Mouse (Mus musculus): Measurements from ENCODE around the gene Gm20538. TPM values are rescaled to one million over a fixed set of nuclear protein-coding genes. Genes with fewer than 3 reads are reported as not detected.

Gm20538 gene
- polyA plus RNA-seq, 1 experiment, result not detected

DNA sequence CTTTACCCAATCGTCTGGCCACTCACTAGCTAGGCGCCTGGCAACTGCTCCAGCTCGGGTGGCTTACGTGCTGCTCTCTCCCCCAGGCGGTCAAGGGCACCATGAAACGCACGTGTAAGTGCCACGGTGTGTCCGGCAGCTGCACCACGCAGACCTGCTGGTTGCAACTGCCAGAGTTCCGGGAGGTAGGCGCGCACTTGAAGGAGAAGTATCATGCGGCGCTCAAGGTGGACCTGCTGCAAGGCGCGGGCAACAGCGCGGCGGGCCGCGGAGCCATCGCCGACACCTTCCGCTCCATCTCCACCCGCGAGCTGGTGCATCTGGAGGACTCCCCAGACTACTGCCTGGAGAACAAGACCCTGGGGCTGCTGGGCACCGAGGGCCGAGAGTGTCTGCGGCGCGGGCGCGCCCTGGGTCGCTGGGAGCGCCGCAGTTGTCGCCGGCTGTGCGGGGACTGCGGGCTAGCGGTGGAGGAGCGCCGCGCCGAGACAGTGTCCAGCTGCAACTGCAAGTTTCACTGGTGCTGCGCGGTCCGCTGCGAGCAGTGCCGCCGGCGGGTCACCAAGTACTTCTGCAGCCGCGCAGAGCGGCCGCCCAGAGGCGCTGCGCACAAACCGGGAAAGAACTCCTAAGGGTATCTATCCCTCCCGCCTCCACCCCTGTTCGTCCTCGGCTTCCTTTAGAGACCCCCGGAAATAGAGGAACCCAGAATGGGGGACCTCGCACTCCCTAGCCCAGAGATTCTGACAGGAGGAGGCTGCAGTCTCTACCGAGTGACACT lies 41.0 kb downstream of the Gm20538 start:
- Histone ChIP-seq H3K4me1 (ENCODE audit: control insufficient read depth, insufficient read depth, insufficient read length) (peaks cover 11% of the 10 kb centered on the region), H3K27me3 (ENCODE audit: control insufficient read depth, insufficient read depth, low read length) (peaks cover 14% of the 10 kb centered on the region), H3K36me3 (ENCODE audit: control insufficient read depth, insufficient read depth, low read length) (no peaks in the 10 kb centered on the region), H3K4me3 (ENCODE audit: extremely low read depth, insufficient read depth, insufficient read length) (peak overlapping the region; percentile 18; the same call in 1 of the 2 replicates), H3K27ac (ENCODE audit: insufficient read depth, low read length) (no peak overlapping the region)
- no peak for TF ChIP-seq CTCF (IDR thresholded peaks at IDR 0.05; ENCODE audit: extremely low read depth, insufficient read depth, insufficient read length, insufficient replicate concordance)
- no peak for TF ChIP-seq POLR2A (IDR thresholded peaks at IDR 0.05; ENCODE audit: low read depth, low read length)
- 2% methylated on average over 60 of the region's 66 CpGs for WGBS
- DNase-seq (ENCODE audit: low read depth in 1 of 2, low spot score in 2 of 2), result no peak

DNA sequence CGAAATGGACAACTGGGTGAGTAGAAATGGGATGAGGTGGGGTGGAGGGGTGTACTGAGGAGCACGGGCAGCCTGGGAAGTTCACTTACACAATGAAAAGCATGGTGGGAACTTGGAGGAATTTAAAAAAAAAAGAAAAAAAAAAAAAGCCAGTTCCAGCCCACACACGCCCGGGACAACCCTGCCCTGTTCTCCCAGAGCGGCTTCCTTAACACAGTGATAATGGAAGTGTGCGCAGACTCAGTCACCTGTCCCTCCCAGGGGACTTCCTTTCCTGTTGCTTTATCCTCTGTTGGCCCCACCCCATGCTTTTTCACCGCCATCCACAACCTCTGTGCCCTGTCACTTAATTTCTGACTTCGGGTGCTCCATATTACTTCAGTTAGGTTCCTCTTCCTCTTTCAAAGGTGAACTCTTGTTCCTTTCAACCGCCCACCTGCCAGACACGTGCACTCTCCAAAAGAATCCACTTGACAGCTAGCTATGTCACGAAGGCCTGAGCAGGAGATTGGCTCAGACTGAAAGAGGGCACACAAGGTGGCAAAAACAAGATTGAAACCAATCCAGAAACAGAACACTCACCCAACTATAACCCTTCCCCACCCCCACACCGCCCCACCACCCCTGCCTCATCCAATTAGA lies 42.0 kb downstream of the Gm20538 start:
- WGBS, result 8% methylated on average over 12 of the region's 12 CpGs

DNA sequence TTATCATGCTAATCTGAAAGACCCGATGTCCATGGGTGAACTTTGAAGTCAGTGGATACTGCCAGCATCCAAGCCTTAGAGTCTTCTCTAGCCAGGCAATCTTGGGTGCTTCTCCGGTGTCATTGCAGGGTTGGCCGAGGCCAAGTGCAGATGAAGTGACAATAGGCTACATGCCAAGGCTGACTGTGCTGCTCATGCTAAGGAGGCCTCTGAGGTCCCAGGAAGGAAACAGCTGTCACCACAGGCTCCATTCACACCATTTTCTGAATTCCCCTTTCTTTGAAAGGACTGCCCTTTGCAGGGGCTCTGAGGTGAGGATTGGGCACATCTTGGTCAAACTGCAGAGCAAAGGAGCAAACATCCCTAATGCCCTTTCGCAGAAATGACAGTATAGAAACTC lies 49.9 kb downstream of the Gm20538 start:
- Histone ChIP-seq H3K27me3 (ENCODE audit: control insufficient read depth, insufficient read depth, low read length) (no peaks in the 10 kb centered on the region), H3K27ac (ENCODE audit: insufficient read depth, low read length) (no peak overlapping the region), H3K4me3 (ENCODE audit: extremely low read depth, insufficient read depth, insufficient read length) (no peak overlapping the region), H3K36me3 (ENCODE audit: control insufficient read depth, insufficient read depth, low read length) (no peaks in the 10 kb centered on the region), H3K4me1 (ENCODE audit: control insufficient read depth, insufficient read depth, insufficient read length) (no peaks in the 10 kb centered on the region)
- WGBS, result 53% methylated on average over 4 of the region's 4 CpGs
- DNase-seq (ENCODE audit: low read depth in 1 of 2, low spot score in 2 of 2), result no peak
- no peak for TF ChIP-seq CTCF (IDR thresholded peaks at IDR 0.05; ENCODE audit: extremely low read depth, insufficient read depth, insufficient read length, insufficient replicate concordance)
- TF ChIP-seq POLR2A (IDR thresholded peaks at IDR 0.05; ENCODE audit: low read depth, low read length), result no peak

More for the DNA sequence above, 42.0 kb downstream of the Gm20538 start:
- Histone ChIP-seq H3K4me3 (ENCODE audit: extremely low read depth, insufficient read depth, insufficient read length) (no peak overlapping the region), H3K4me1 (ENCODE audit: control insufficient read depth, insufficient read depth, insufficient read length) (peaks cover 11% of the 10 kb centered on the region), H3K36me3 (ENCODE audit: control insufficient read depth, insufficient read depth, low read length) (no peaks in the 10 kb centered on the region), H3K27me3 (ENCODE audit: control insufficient read depth, insufficient read depth, low read length) (peaks cover 14% of the 10 kb centered on the region), H3K27ac (ENCODE audit: insufficient read depth, low read length) (no peak overlapping the region)
- DNase-seq (ENCODE audit: low read depth in 1 of 2, low spot score in 2 of 2), result peak in 1 of 2 experiments; percentile 22
- no peak for TF ChIP-seq POLR2A (IDR thresholded peaks at IDR 0.05; ENCODE audit: low read depth, low read length)
- no peak for TF ChIP-seq CTCF (IDR thresholded peaks at IDR 0.05; ENCODE audit: extremely low read depth, insufficient read depth, insufficient read length, insufficient replicate concordance)

DNA sequence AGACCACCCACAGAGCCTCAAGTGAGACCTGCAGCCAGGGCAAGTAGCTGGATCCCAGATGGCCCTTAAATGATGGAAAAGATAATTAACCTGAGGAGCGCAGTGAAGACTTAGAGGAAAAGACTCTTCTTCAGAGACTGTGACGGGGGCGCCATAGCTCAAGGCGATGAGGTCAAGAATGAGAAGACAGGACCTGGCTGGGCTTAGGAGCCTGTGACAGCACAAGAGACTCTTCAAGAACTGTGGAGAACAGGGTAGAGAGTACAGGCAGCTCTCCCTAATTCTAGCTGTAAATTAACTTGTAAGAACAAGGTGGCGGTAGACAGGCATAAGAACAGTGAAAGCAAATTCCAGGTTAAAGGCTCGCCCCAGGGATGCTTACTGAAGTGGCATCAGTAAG lies 50.7 kb downstream of the Gm20538 start:
- no peaks in the 10 kb centered on the region for H3K36me3 ChIP-seq (ENCODE audit: control insufficient read depth, insufficient read depth, low read length)
- no peaks in the 10 kb centered on the region for H3K4me1 ChIP-seq (ENCODE audit: control insufficient read depth, insufficient read depth, insufficient read length)
- no peaks in the 10 kb centered on the region for H3K27me3 ChIP-seq (ENCODE audit: control insufficient read depth, insufficient read depth, low read length)
- no peak overlapping the region for H3K4me3 ChIP-seq (ENCODE audit: extremely low read depth, insufficient read depth, insufficient read length)
- 90% methylated on average over 6 of the region's 6 CpGs for WGBS
- H3K27ac ChIP-seq (ENCODE audit: insufficient read depth, low read length), result no peak overlapping the region
- DNase-seq (ENCODE audit: low read depth in 1 of 2, low spot score in 2 of 2), result no peak
- TF ChIP-seq CTCF (IDR thresholded peaks at IDR 0.05; ENCODE audit: extremely low read depth, insufficient read depth, insufficient read length, insufficient replicate concordance), result no peak
- no peak for TF ChIP-seq POLR2A (IDR thresholded peaks at IDR 0.05; ENCODE audit: low read depth, low read length)

DNA sequence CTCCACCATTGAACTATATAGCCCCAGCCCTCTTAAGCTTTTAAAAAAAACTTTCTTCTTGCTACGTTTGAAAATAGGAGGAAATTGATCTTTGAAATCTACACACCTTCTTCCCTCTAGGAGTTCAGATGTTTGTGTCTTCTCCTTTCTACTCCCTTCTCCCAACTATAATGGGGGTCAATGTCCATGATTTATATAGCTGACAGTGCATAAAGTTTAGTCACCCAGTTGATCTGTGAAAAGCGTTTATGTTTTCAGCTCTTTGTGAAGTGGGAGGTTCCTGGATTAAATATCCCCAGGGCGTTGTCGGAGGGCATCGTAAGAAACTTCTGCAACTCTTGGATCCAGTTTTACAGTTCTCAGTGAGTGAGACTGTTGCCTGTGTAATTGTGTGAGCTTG lies 52.4 kb downstream of the Gm20538 start:
- TF ChIP-seq CTCF (IDR thresholded peaks at IDR 0.05; ENCODE audit: extremely low read depth, insufficient read depth, insufficient read length, insufficient replicate concordance), result no peak
- no peak for TF ChIP-seq POLR2A (IDR thresholded peaks at IDR 0.05; ENCODE audit: low read depth, low read length)
- H3K4me3 ChIP-seq (ENCODE audit: extremely low read depth, insufficient read depth, insufficient read length), result no peak overlapping the region
- H3K27me3 ChIP-seq (ENCODE audit: control insufficient read depth, insufficient read depth, low read length), result no peaks in the 10 kb centered on the region
- no peak overlapping the region for H3K27ac ChIP-seq (ENCODE audit: insufficient read depth, low read length)
- WGBS, result 69% methylated on average over 5 of the region's 5 CpGs
- no peaks in the 10 kb centered on the region for H3K36me3 ChIP-seq (ENCODE audit: control insufficient read depth, insufficient read depth, low read length)
- no peak for DNase-seq (ENCODE audit: low read depth in 1 of 2, low spot score in 2 of 2)
- no peaks in the 10 kb centered on the region for H3K4me1 ChIP-seq (ENCODE audit: control insufficient read depth, insufficient read depth, insufficient read length)

DNA sequence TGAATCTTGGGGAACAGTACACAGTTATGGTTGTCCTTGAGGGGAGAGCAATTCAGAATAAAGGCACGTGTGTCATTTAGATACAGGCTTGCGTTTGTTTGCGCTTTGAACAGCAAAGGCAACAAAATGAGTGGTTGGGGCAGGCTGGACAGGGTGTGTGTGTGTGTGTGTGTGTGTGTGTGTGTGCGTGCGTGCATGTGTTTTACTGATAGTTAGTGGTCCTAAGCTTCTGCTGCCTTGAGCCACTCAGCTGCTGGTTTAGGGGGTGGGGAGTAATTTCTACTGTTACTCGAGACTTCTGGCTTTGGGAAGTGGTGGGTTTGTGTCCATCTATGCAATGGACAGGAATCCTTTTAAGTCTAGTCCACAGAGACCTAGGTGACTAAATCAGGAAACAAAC lies 53.7 kb downstream of the Gm20538 start:
- no peaks in the 10 kb centered on the region for H3K27me3 ChIP-seq (ENCODE audit: control insufficient read depth, insufficient read depth, low read length)
- no peaks in the 10 kb centered on the region for H3K4me1 ChIP-seq (ENCODE audit: control insufficient read depth, insufficient read depth, insufficient read length)
- H3K36me3 ChIP-seq (ENCODE audit: control insufficient read depth, insufficient read depth, low read length), result no peaks in the 10 kb centered on the region
- H3K4me3 ChIP-seq (ENCODE audit: extremely low read depth, insufficient read depth, insufficient read length), result no peak overlapping the region
- no peak for DNase-seq (ENCODE audit: low read depth in 1 of 2, low spot score in 2 of 2)
- no peak overlapping the region for H3K27ac ChIP-seq (ENCODE audit: insufficient read depth, low read length)
- TF ChIP-seq POLR2A (IDR thresholded peaks at IDR 0.05; ENCODE audit: low read depth, low read length) (no peak), CTCF (IDR thresholded peaks at IDR 0.05; ENCODE audit: extremely low read depth, insufficient read depth, insufficient read length, insufficient replicate concordance) (no peak)
- 67% methylated on average over 6 of the region's 6 CpGs for WGBS

DNA sequence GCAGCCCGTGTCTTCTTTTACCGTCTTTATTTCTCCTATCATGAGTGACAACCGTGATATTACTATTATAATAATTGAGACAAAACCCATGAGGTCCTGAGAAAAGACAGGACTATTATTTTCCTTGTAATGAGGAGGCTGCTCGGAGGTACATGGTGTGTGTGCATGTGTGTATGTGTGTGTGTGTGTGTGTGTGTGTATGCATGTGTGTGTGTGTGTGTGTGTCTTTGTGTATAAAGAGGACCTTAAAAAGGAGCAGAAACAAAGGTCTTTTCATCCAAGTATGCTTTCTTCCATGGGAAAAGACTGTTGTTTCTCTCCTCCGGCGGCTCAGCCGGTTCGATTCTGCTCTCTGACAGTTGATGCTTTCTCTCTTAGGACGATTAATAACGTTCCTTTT lies 55.7 kb downstream of the Gm20538 start:
- TF ChIP-seq POLR2A (IDR thresholded peaks at IDR 0.05; ENCODE audit: low read depth, low read length), result no peak
- TF ChIP-seq CTCF (IDR thresholded peaks at IDR 0.05; ENCODE audit: extremely low read depth, insufficient read depth, insufficient read length, insufficient replicate concordance), result no peak
- DNase-seq (ENCODE audit: low read depth in 1 of 2, low spot score in 2 of 2), result no peak
- 74% methylated on average over 10 of the region's 10 CpGs for WGBS
- no peaks in the 10 kb centered on the region for H3K27me3 ChIP-seq (ENCODE audit: control insufficient read depth, insufficient read depth, low read length)
- no peak overlapping the region for H3K27ac ChIP-seq (ENCODE audit: insufficient read depth, low read length)
- no peaks in the 10 kb centered on the region for H3K36me3 ChIP-seq (ENCODE audit: control insufficient read depth, insufficient read depth, low read length)
- H3K4me3 ChIP-seq (ENCODE audit: extremely low read depth, insufficient read depth, insufficient read length), result no peak overlapping the region
- H3K4me1 ChIP-seq (ENCODE audit: control insufficient read depth, insufficient read depth, insufficient read length), result no peaks in the 10 kb centered on the region

Data from spleen, adult 2 months (tissue).